Mouse (Mus musculus): ENCODE measurements around the gene Bmp2k. TPM values are rescaled to one million over a fixed set of nuclear protein-coding genes. Genes with fewer than 3 reads are reported as not detected.
A peak's percentile ranks its signal among the peaks of the same experiment; 100 is the strongest.

Bmp2k gene
- polyA plus RNA-seq, 1 experiment, result 12.8 TPM

- TF ChIP-seq POLR2A (IDR thresholded peaks at IDR 0.05; ENCODE audit: borderline replicate concordance, extremely low read depth, insufficient read depth, insufficient read length, poor library complexity, severe bottlenecking) (no peak), CTCF (IDR thresholded peaks at IDR 0.05; ENCODE audit: borderline replicate concordance, extremely low read depth, insufficient read depth, insufficient read length) (no peak)
- no peak for DNase-seq (ENCODE audit: low read depth)
Observed at GRCm38 (mm10) chr5:97087746-97088145, 90.3 kb downstream of the Bmp2k start.

- TF ChIP-seq CTCF (IDR thresholded peaks at IDR 0.05; ENCODE audit: borderline replicate concordance, extremely low read depth, insufficient read depth, insufficient read length), result no peak
- no peak for TF ChIP-seq POLR2A (IDR thresholded peaks at IDR 0.05; ENCODE audit: borderline replicate concordance, extremely low read depth, insufficient read depth, insufficient read length, poor library complexity, severe bottlenecking)
- DNase-seq (ENCODE audit: low read depth), result no peak
Observed at GRCm38 (mm10) chr5:97088231-97088630, 90.7 kb downstream of the Bmp2k start.

- TF ChIP-seq POLR2A (IDR thresholded peaks at IDR 0.05; ENCODE audit: borderline replicate concordance, extremely low read depth, insufficient read depth, insufficient read length, poor library complexity, severe bottlenecking) (no peak), CTCF (IDR thresholded peaks at IDR 0.05; ENCODE audit: borderline replicate concordance, extremely low read depth, insufficient read depth, insufficient read length) (no peak)
- DNase-seq (ENCODE audit: low read depth), result no peak
Observed at GRCm38 (mm10) chr5:97089426-97089825, 91.9 kb downstream of the Bmp2k start.

- no peak for TF ChIP-seq POLR2A (IDR thresholded peaks at IDR 0.05; ENCODE audit: borderline replicate concordance, extremely low read depth, insufficient read depth, insufficient read length, poor library complexity, severe bottlenecking)
- no peak for TF ChIP-seq CTCF (IDR thresholded peaks at IDR 0.05; ENCODE audit: borderline replicate concordance, extremely low read depth, insufficient read depth, insufficient read length)
- no peak for DNase-seq (ENCODE audit: low read depth)
Observed at GRCm38 (mm10) chr5:97090034-97090784, 92.7 kb downstream of the Bmp2k start.

- DNase-seq (ENCODE audit: low read depth), result no peak
- TF ChIP-seq POLR2A (IDR thresholded peaks at IDR 0.05; ENCODE audit: borderline replicate concordance, extremely low read depth, insufficient read depth, insufficient read length, poor library complexity, severe bottlenecking) (no peak), CTCF (IDR thresholded peaks at IDR 0.05; ENCODE audit: borderline replicate concordance, extremely low read depth, insufficient read depth, insufficient read length) (no peak)
Observed at GRCm38 (mm10) chr5:97092970-97093369, 95.5 kb downstream of the Bmp2k start.

GRCm38 (mm10) chr5:97095335-97095734 is 97.8 kb downstream of the Bmp2k start:
- no peak for DNase-seq (ENCODE audit: low read depth)
- no peak for TF ChIP-seq CTCF (IDR thresholded peaks at IDR 0.05; ENCODE audit: borderline replicate concordance, extremely low read depth, insufficient read depth, insufficient read length)
- no peak for TF ChIP-seq POLR2A (IDR thresholded peaks at IDR 0.05; ENCODE audit: borderline replicate concordance, extremely low read depth, insufficient read depth, insufficient read length, poor library complexity, severe bottlenecking)

- TF ChIP-seq CTCF (IDR thresholded peaks at IDR 0.05; ENCODE audit: borderline replicate concordance, extremely low read depth, insufficient read depth, insufficient read length), result no peak
- no peak for TF ChIP-seq POLR2A (IDR thresholded peaks at IDR 0.05; ENCODE audit: borderline replicate concordance, extremely low read depth, insufficient read depth, insufficient read length, poor library complexity, severe bottlenecking)
- peak; percentile 42 for DNase-seq (ENCODE audit: low read depth)
Observed at GRCm38 (mm10) chr5:97097631-97098041, 100.1 kb downstream of the Bmp2k start.

- TF ChIP-seq POLR2A (IDR thresholded peaks at IDR 0.05; ENCODE audit: borderline replicate concordance, extremely low read depth, insufficient read depth, insufficient read length, poor library complexity, severe bottlenecking), result no peak
- no peak for TF ChIP-seq CTCF (IDR thresholded peaks at IDR 0.05; ENCODE audit: borderline replicate concordance, extremely low read depth, insufficient read depth, insufficient read length)
- DNase-seq (ENCODE audit: low read depth), result no peak
Observed at GRCm38 (mm10) chr5:97099954-97100353, 102.5 kb downstream of the Bmp2k start.

GRCm38 (mm10) chr5:97108333-97108732 is 110.8 kb downstream of the Bmp2k start:
- no peak for TF ChIP-seq CTCF (IDR thresholded peaks at IDR 0.05; ENCODE audit: borderline replicate concordance, extremely low read depth, insufficient read depth, insufficient read length)
- TF ChIP-seq POLR2A (IDR thresholded peaks at IDR 0.05; ENCODE audit: borderline replicate concordance, extremely low read depth, insufficient read depth, insufficient read length, poor library complexity, severe bottlenecking), result no peak
- DNase-seq (ENCODE audit: low read depth), result no peak

- TF ChIP-seq POLR2A (IDR thresholded peaks at IDR 0.05; ENCODE audit: borderline replicate concordance, extremely low read depth, insufficient read depth, insufficient read length, poor library complexity, severe bottlenecking) (no peak), CTCF (IDR thresholded peaks at IDR 0.05; ENCODE audit: borderline replicate concordance, extremely low read depth, insufficient read depth, insufficient read length) (no peak)
- no peak for DNase-seq (ENCODE audit: low read depth)
Observed at GRCm38 (mm10) chr5:97110133-97110532, 112.6 kb downstream of the Bmp2k start.

GRCm38 (mm10) chr5:97110697-97111096 is 113.2 kb downstream of the Bmp2k start:
- peak; percentile 55 for DNase-seq (ENCODE audit: low read depth)

More at GRCm38 (mm10) chr5:97110697-97111096, 113.2 kb downstream of the Bmp2k start:
- TF ChIP-seq POLR2A (IDR thresholded peaks at IDR 0.05; ENCODE audit: borderline replicate concordance, extremely low read depth, insufficient read depth, insufficient read length, poor library complexity, severe bottlenecking) (no peak), CTCF (IDR thresholded peaks at IDR 0.05; ENCODE audit: borderline replicate concordance, extremely low read depth, insufficient read depth, insufficient read length) (no peak)

Measured in brain, embryonic 14.5 days (tissue).